Mouse (Mus musculus): ENCODE data around the gene Mrvi1.
"Not testable (repeated sequence)": the region's sequence is repeated elsewhere in the genome, so short reads cannot be mapped to it uniquely, and the experiment has no call there.

GRCm38 (mm10) chr7:110895772-110896171 is 86.5 kb downstream of the Mrvi1 start:
- not testable (repeated sequence) for TF ChIP-seq CTCF (IDR thresholded peaks at IDR 0.05; ENCODE audit: control insufficient read depth, insufficient read depth, insufficient replicate concordance, low read depth, low read length); POLR2A (IDR thresholded peaks at IDR 0.05; ENCODE audit: control insufficient read depth, low read depth, low read length)
